Mouse (Mus musculus) left cerebral cortex, adult 9 months (tissue): ENCODE results near the gene Rhox3a2.
"Not testable (repeated sequence)": the region's sequence is repeated elsewhere in the genome, so short reads cannot be mapped to it uniquely, and the experiment has no call there.

Experiments
- DNase-seq, 2 experiments: peaks; one replicate each; pipeline ENCODE4 v3.0.0; 2022; ENCODE audit warnings: low spot score in 2 of 2

Gene Rhox3a2

GRCm38 (mm10) chrX:37379728-37380127 is at the start of gene Rhox3a2:
Gene Rhox3a2 (plus strand): TSS chrX:37380028.
- not testable (repeated sequence) for DNase-seq

- not testable (repeated sequence) for DNase-seq
These were observed 10.7 kb downstream of the Rhox3a2 start, which contains the start of gene Rhox4a2 for GRCm38 (mm10) chrX:37390548-37390947. Gene Rhox4a2 (plus strand): TSS chrX:37390848.

GRCm38 (mm10) chrX:37411767-37412166 is 31.9 kb downstream of the Rhox3a2 start, which contains the start of gene Rhox2b:
Gene Rhox2b (plus strand): TSS chrX:37412067.
- DNase-seq, result not testable (repeated sequence)

- DNase-seq, result not testable (repeated sequence)
These were observed 52.4 kb downstream of the Rhox3a2 start, which contains the start of gene Rhox4b for GRCm38 (mm10) chrX:37432194-37432593. Gene Rhox4b (plus strand): TSS chrX:37432494.
